Mouse (Mus musculus) left cerebral cortex, adult 2 months (tissue): ENCODE data around the gene Fam213a. TPM values are rescaled to one million over a fixed set of nuclear protein-coding genes. Genes with fewer than 3 reads are reported as not detected.

Experiments
- DNase-seq, 2 experiments: peaks; one replicate each; pipeline ENCODE4 v3.0.0; 2021 to 2022; ENCODE audit warnings: low spot score in 2 of 2, mixed read lengths in 1 of 2; ENCODE audit errors: extremely low spot score in 1 of 2
- H3K27ac ChIP-seq: fragments of 200-600 bp; 2 replicates; pipeline ENCODE4 v1.8.1; 2022
- H3K4me3 ChIP-seq: fragments of 200-600 bp; 2 replicates; pipeline ENCODE4 v1.8.1; 2022
- CTCF ChIP-seq: fragments of 200-600 bp; IDR thresholded peaks from 2 replicates; pipeline ENCODE4 v1.8.1; 2022; ENCODE audit warnings: antibody characterized with exemption, mild to moderate bottlenecking, moderate library complexity
- intact Hi-C: fragments of 180-260 bp; cut with DNase I; formaldehyde crosslinking; loops from one replicate; pipeline ENCODE4 v1.15.1; 2025
- total RNA-seq, 2 experiments: library from RNA; stranded (reverse); gene quantifications; 2 replicates each; pipeline ENCODE4 v1.2.3; 2021

Fam213a gene
- total RNA-seq, 2 experiments from 2014 or later = 106 to 123 TPM

- H3K27ac ChIP-seq = peak overlapping the region; percentile 82
- no peak for TF ChIP-seq CTCF
- no peak for DNase-seq
- intact Hi-C loops = no loop called here
- no peak overlapping the region for H3K4me3 ChIP-seq
Observed at GRCm38 (mm10) chr14:40947431-40948394, 65.9 kb downstream of the Fam213a start.

DNA sequence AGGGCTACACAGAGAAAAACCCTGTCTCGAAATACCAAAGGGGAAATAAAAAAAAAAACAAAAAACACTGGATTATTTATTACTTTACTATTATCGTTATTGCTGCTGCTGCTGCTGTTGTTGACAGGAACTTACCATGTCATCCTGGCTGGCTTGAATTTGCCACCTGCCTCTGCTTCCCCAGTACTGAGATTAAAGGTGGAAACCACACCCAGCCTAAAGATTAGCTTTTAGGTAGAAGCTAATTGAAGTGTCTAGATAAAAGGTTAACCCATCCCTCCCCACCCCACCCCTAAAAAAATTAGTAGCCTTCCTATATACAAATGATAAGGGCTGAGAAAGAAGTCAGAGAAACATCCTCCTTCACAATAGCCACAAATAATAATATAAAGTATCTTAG, 69.8 kb downstream of the Fam213a start:
- intact Hi-C loops = no loop called here
- TF ChIP-seq CTCF = no peak
- DNase-seq = no peak
- Histone ChIP-seq H3K27ac (no peak overlapping the region; the same call in 1 of the 2 replicates), H3K4me3 (no peak overlapping the region)

Other genes with a start within 250 kb of the Fam213a start
- 1 to 10 TPM; 5.8 to 6.7 TPM for gene Sh2d4b, start 120.5 kb downstream of the Fam213a start, total RNA-seq
- gene Tspan14, start 47.0 kb downstream of the Fam213a start, total RNA-seq = 10 to 100 TPM; 50.2 to 52.1 TPM
- 1 to 10 TPM in 1 of 2 experiments, under 1 TPM in 1; 0.75 to 1.2 TPM for gene Dydc2, start 55.4 kb upstream of the Fam213a start, total RNA-seq
- not detected for gene Dydc1, start 59.1 kb upstream of the Fam213a start, total RNA-seq
- not detected for gene Mat1a, start 91.2 kb upstream of the Fam213a start, total RNA-seq
- gene Sftpa1, start 118.0 kb upstream of the Fam213a start, total RNA-seq = not detected
- not detected for gene Mbl1, start 137.7 kb upstream of the Fam213a start, total RNA-seq
- gene Sftpd, start 171.4 kb upstream of the Fam213a start, total RNA-seq = not detected